9 mouse cellular contexts compared by ENCODE assay signal in the genomic region with DNA sequence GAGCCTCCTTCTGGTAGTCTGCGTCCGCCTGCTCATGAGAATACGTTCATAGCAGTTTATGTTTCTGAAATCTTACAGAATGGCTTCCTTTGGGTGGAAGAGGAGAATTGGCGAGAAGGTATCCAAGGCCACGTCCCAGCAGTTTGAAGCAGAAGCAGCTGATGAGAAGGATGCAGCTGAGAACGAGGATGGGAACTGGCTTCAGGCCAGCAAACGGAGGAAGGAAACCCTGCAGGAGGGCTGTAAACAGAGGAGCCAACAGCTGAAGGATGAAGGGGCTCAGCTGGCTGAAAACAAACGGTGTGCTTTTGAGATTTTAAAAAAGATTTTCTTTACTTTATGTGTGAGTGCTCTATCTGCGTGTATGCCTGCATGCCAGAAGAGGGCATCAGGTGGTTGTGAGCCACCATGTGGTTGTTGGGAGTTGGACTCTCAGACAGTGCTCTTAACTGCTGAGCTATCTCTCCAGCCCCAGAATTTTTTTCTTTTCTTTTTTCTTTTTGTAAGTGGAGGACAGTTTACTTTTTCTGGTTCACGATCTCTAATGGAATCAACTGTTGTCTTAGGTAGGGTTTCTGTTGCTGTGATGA. TPM values are rescaled to one million over a fixed set of nuclear protein-coding genes. Genes with fewer than 3 reads are reported as not detected.
DNase-seq lines count a peak whose midpoint lies in the region; ATAC-seq and TF ChIP-seq lines count a peak whose summit lies in the region.
"Had no signal": no experiment of that assay in that cellular context is flagged by ENCODE, and none has a peak within 500 bp of the region (broad histone marks: within the 10 kb centered on the region; RNA-seq: fewer than 3 reads in every experiment).

No protein-coding gene starts in this region.

- H3K4me3 ChIP-seq in layer of hippocampus, adult 2 months: no peak overlapping the region
- no peak overlapping the region for H3K4me3 ChIP-seq in CH12.LX (replicated peaks in 1 of 3; ENCODE audit: low read depth in 2 of 3, low read length in 2 of 3, poor library complexity in 1 of 3)
- H3K4me3 ChIP-seq: limb, embryonic 15.5 days had no signal

- H3K4me2 ChIP-seq in CH12.LX (ENCODE audit: insufficient read depth, low read depth, poor library complexity, severe bottlenecking): no peak overlapping the region
- H3K4me2 ChIP-seq: limb, embryonic 15.5 days had no signal

- no peaks in the 10 kb centered on the region for H3K9me3 ChIP-seq in CH12.LX (replicated peaks; ENCODE audit: low read length)
- H3K9me3 ChIP-seq: limb, embryonic 15.5 days had no signal

- peaks cover 23 to 46% of the 10 kb centered on the region in 2 experiments for H3K36me3 ChIP-seq in CH12.LX (replicated peaks in 1 of 2; ENCODE audit: control insufficient read depth in 1 of 2, insufficient read depth in 1 of 2, low read length in 1 of 2)

- in situ Hi-C loops in CH12.LX (cut with MboI; ENCODE audit: low pct_ligation_motif_present, low pct_unique_long_range_greater_than_20kb, low sequenced_read_pairs): no loop called here

- H3K27me3 ChIP-seq in CH12.LX (replicated peaks): no peaks in the 10 kb centered on the region
- H3K27me3 ChIP-seq: limb, embryonic 15.5 days had no signal

- ATAC-seq in frontal cortex, adult (ENCODE audit: low TSS enrichment): no peak
- no peak for ATAC-seq in megakaryocyte progenitor cell, adult 5-6 weeks (replicated peaks; ENCODE audit: poor library complexity)

- H3K27ac ChIP-seq in layer of hippocampus, adult 2 months: peak overlapping the region; percentile 40; the same call in 1 of the 2 replicates
- no peak overlapping the region for H3K27ac ChIP-seq in CH12.LX (ENCODE audit: insufficient read depth, low read depth)
- H3K27ac ChIP-seq: limb, embryonic 15.5 days had no signal

- DNase-seq in frontal cortex, postnatal 14 days (ENCODE audit: low spot score in 2 of 2): peak; percentile 19 to 24
- no peak for DNase-seq in layer of hippocampus, adult 2 months (ENCODE audit: low spot score in 2 of 2)
- DNase-seq in layer of hippocampus, adult 9-11 months: no peak
- DNase-seq in CH12.LX (ENCODE audit: extremely low read depth): peak; percentile 16
- DNase-seq in induced T-regulatory cell, adult 2 months (ENCODE audit: low read depth): peak; percentile 17
- DNase-seq in thymus, postnatal 25 days: no peak

- TF ChIP-seq POLR2A in CH12.LX (IDR thresholded peaks at IDR 0.05; ENCODE audit: low read depth, low read length): no peak

- H3K9ac ChIP-seq in CH12.LX (ENCODE audit: insufficient read depth, low read depth): no peak overlapping the region
- H3K9ac ChIP-seq: limb, embryonic 15.5 days had no signal

- no peak; the same call in none of the 2 replicates for TF ChIP-seq RAD21 in CH12.LX (IDR thresholded peaks at IDR 0.05; ENCODE audit: low read depth, low read length)

- H3K79me2 ChIP-seq in CH12.LX (replicated peaks; ENCODE audit: control insufficient read depth, extremely low read depth, insufficient read depth, poor library complexity, severe bottlenecking): peaks cover 12% of the 10 kb centered on the region

- TF ChIP-seq CTCF in layer of hippocampus, adult 2 months (conservative IDR thresholded peaks at IDR 0.05): peak; percentile 65
- peak in 1 of 2 experiments; percentile 48; a peak in 2 of 4 replicates for TF ChIP-seq CTCF in CH12.LX (conservative IDR thresholded peaks at IDR 0.05 in 1 of 2, IDR thresholded peaks at IDR 0.05 in 1 of 2; ENCODE audit: low read depth in 2 of 2, low read length in 2 of 2)

- peaks cover 6 to 30% of the 10 kb centered on the region in 2 experiments; a peak in 3 of 4 replicates for H3K4me1 ChIP-seq in CH12.LX (ENCODE audit: control insufficient read depth in 1 of 2, insufficient read depth in 2 of 2)

- dilution Hi-C loops in CH12.LX (cut with MboI; ENCODE audit: extremely low pct_ligation_motif_present, extremely low pct_unique_long_range_greater_than_20kb, low sequenced_read_pairs): no loop called here

- TF ChIP-seq EP300 in CH12.LX (IDR thresholded peaks at IDR 0.05; ENCODE audit: low read length): no peak

TF ChIP-seq in CH12.LX, 34 proteins besides CTCF, POLR2A, EP300 and RAD21:
- TF ChIP-seq MYC (IDR thresholded peaks at IDR 0.05; ENCODE audit: low read depth, low read length) (0 out of 2 replicates have a peak, but pooled peaks have one; percentile 47), MAX (IDR thresholded peaks at IDR 0.05; ENCODE audit: low read length) (no peak), NELFE (IDR thresholded peaks at IDR 0.05; ENCODE audit: low read depth, low read length) (no peak)

RNA-seq across cellular contexts. Expression of gene Ttc33, which starts 4.3 kb away (rescaled TPM):
- total RNA-seq in layer of hippocampus, adult 2 months (2021): 10 to 100 TPM; 85.2 to 93.3 TPM
- total RNA-seq in CH12.LX (2012; rRNA removed): 24.5 and 24.6 TPM in 2 replicates
- 53.6 and 59.4 TPM in 2 replicates for total RNA-seq in CH12.LX (2014; rRNA removed)
- polyA plus RNA-seq in CH12.LX (2012; ENCODE audit: insufficient read length, low read depth): 34.8 and 55.7 TPM in 2 replicates
- total RNA-seq in megakaryocyte progenitor cell, adult 5-6 weeks (2015): 29.4 and 38.4 TPM in 2 replicates
- 43.1 and 54.2 TPM in 2 replicates for total RNA-seq in megakaryocyte progenitor cell, adult 5-6 weeks (2017)

RNA-seq across cellular contexts. Expression of gene Prkaa1, which starts 45.9 kb away (rescaled TPM):
- total RNA-seq in layer of hippocampus, adult 2 months (2021): 10 to 100 TPM; 24.3 to 24.8 TPM
- 12.6 and 13.1 TPM in 2 replicates for total RNA-seq in CH12.LX (2012; rRNA removed)
- total RNA-seq in CH12.LX (2014; rRNA removed): 25.4 and 27.6 TPM in 2 replicates
- 19.4 and 21.2 TPM in 2 replicates for polyA plus RNA-seq in CH12.LX (2012; ENCODE audit: insufficient read length, low read depth)
- total RNA-seq in megakaryocyte progenitor cell, adult 5-6 weeks (2015): 35.6 and 38.4 TPM in 2 replicates
- 23.5 and 23.7 TPM in 2 replicates for total RNA-seq in megakaryocyte progenitor cell, adult 5-6 weeks (2017)

RNA-seq across cellular contexts. Expression of gene Ptger4, which starts 54.4 kb away (rescaled TPM):
- total RNA-seq in layer of hippocampus, adult 2 months (2021): 1 to 10 TPM in 1 of 2 experiments, under 1 TPM in 1; 0.82 to 1.1 TPM
- total RNA-seq in CH12.LX (2012; rRNA removed) (4.2 and 6.5 TPM in 2 replicates), CH12.LX (2014; rRNA removed) (4.7 and 5.5 TPM in 2 replicates)
- polyA plus RNA-seq in CH12.LX (2012; ENCODE audit: insufficient read length, low read depth): 3.1 and 4.4 TPM in 2 replicates
- total RNA-seq in megakaryocyte progenitor cell, adult 5-6 weeks (2015): 11.4 and 11.6 TPM in 2 replicates
- total RNA-seq in megakaryocyte progenitor cell, adult 5-6 weeks (2017): 6.0 and 8.4 TPM in 2 replicates

Comparison
In these comparisons a context has a peak if more than half of its experiments do, and no peak if none do; other contexts are left out.
1. DNase-seq: peak in frontal cortex, postnatal 14 days (2 of 2), CH12.LX (single experiment) and induced T-regulatory cell, adult 2 months (single experiment); none in layer of hippocampus, adult 2 months (0 of 2), layer of hippocampus, adult 9-11 months (single experiment) and thymus, postnatal 25 days (single experiment).